26 mouse cellular contexts compared by ENCODE assay signal in genomic region chr8:103520141-103520866, GRCm38 (mm10).
DNase-seq lines count a peak whose midpoint lies in the region; ATAC-seq and TF ChIP-seq lines count a peak whose summit lies in the region.
"Had no signal": no experiment of that assay in that cellular context is flagged by ENCODE, and none has a peak within 500 bp of the region (broad histone marks: within the 10 kb centered on the region; RNA-seq: fewer than 3 reads in every experiment).

No protein-coding gene starts in this region.

- no peak overlapping the region for H3K4me2 ChIP-seq in embryonic facial prominence, embryonic 14.5 days (ENCODE audit: low read depth, low read length)
- H3K4me2 ChIP-seq in hindbrain, postnatal 0 days (ENCODE audit: low read depth, low read length) = no peak overlapping the region
- H3K4me2 ChIP-seq in hindbrain, embryonic 12.5 days (replicated peaks) = no peak overlapping the region
- no peak overlapping the region for H3K4me2 ChIP-seq in stomach, embryonic 16.5 days (ENCODE audit: low read depth, low read length)
- H3K4me2 ChIP-seq in stomach, postnatal 0 days (replicated peaks; ENCODE audit: low read depth) = no peak overlapping the region
- H3K4me2 ChIP-seq: heart, embryonic 13.5 days; hindbrain, embryonic 15.5 days; kidney, embryonic 15.5 days; limb, embryonic 13.5 days; liver, embryonic 11.5 days; neural tube, embryonic 12.5 days had no signal

- H3K9ac ChIP-seq in embryonic facial prominence, embryonic 14.5 days (ENCODE audit: low read depth, low read length) = no peak overlapping the region
- H3K9ac ChIP-seq in hindbrain, postnatal 0 days (replicated peaks; ENCODE audit: low read length) = no peak overlapping the region
- no peak overlapping the region for H3K9ac ChIP-seq in hindbrain, embryonic 12.5 days
- no peak overlapping the region for H3K9ac ChIP-seq in stomach, embryonic 16.5 days (ENCODE audit: low read length)
- H3K9ac ChIP-seq in stomach, postnatal 0 days (ENCODE audit: low read length) = no peak overlapping the region
- H3K9ac ChIP-seq: heart, embryonic 13.5 days; hindbrain, embryonic 15.5 days; kidney, embryonic 15.5 days; limb, embryonic 13.5 days; neural tube, embryonic 12.5 days had no signal

- H3K36me3 ChIP-seq in embryonic facial prominence, embryonic 14.5 days (ENCODE audit: control insufficient read depth, insufficient read depth, low read length) = no peaks in the 10 kb centered on the region
- no peaks in the 10 kb centered on the region for H3K36me3 ChIP-seq in embryonic facial prominence, embryonic 10.5 days (replicated peaks)
- H3K36me3 ChIP-seq in hindbrain, postnatal 0 days (ENCODE audit: insufficient read depth, low read length) = no peaks in the 10 kb centered on the region
- no peaks in the 10 kb centered on the region for H3K36me3 ChIP-seq in hindbrain, embryonic 12.5 days
- no peaks in the 10 kb centered on the region for H3K36me3 ChIP-seq in stomach, embryonic 16.5 days (ENCODE audit: control insufficient read depth, insufficient read depth, low read length)
- H3K36me3 ChIP-seq in stomach, postnatal 0 days (ENCODE audit: control insufficient read depth, insufficient read depth, low read length) = no peaks in the 10 kb centered on the region
- no peaks in the 10 kb centered on the region for H3K36me3 ChIP-seq in thymus, adult 2 months (ENCODE audit: control insufficient read depth, insufficient read depth, low read length)
- H3K36me3 ChIP-seq: heart, embryonic 13.5 days; hindbrain, embryonic 15.5 days; kidney, embryonic 15.5 days; limb, embryonic 13.5 days; neural tube, embryonic 12.5 days had no signal

- WGBS in embryonic facial prominence, embryonic 14.5 days = 65% methylated on average over 4 of the region's 4 CpGs
- 75% methylated on average over 4 of the region's 4 CpGs for WGBS in embryonic facial prominence, embryonic 10.5 days
- WGBS in hindbrain, postnatal 0 days = 60% methylated on average over 4 of the region's 4 CpGs
- WGBS in hindbrain, embryonic 12.5 days = 72% methylated on average over 4 of the region's 4 CpGs
- 45% methylated on average over 4 of the region's 4 CpGs for WGBS in stomach, embryonic 16.5 days
- 33% methylated on average over 4 of the region's 4 CpGs for WGBS in stomach, postnatal 0 days
- 79% methylated on average over 4 of the region's 4 CpGs for WGBS in thymus, adult 2 months

- DNase-seq in embryonic facial prominence, embryonic 14.5 days (ENCODE audit: low spot score) = no peak
- no peak for DNase-seq in embryonic facial prominence, embryonic 10.5 days (ENCODE audit: low spot score)
- DNase-seq in hindbrain, postnatal 0 days (ENCODE audit: low spot score) = peak; percentile 9
- no peak for DNase-seq in stomach, postnatal 0 days (ENCODE audit: low spot score)
- no peak for DNase-seq in thymus, adult 2 months
- DNase-seq: adrenal gland, adult 8-10 months; cerebellum, adult 8-10 months; gastrocnemius, adult 2 months; gastrocnemius, postnatal 36 days; heart, postnatal 10 days; kidney, adult 18-20 months; kidney, postnatal 25 days; midbrain, embryonic 14.5 days; right cerebral cortex, adult 18-20 months; spleen, adult 18-20 months; thymus, postnatal 4 days had no signal

- no peak for TF ChIP-seq CTCF in hindbrain, postnatal 0 days (IDR thresholded peaks at IDR 0.05; ENCODE audit: low read depth)
- TF ChIP-seq CTCF in stomach, postnatal 0 days (IDR thresholded peaks at IDR 0.05; ENCODE audit: low read depth) = no peak
- TF ChIP-seq CTCF in thymus, adult 2 months (IDR thresholded peaks at IDR 0.05; ENCODE audit: borderline replicate concordance, control insufficient read depth, extremely low read depth, insufficient read depth, low read length, poor library complexity) = no peak

- no peaks in the 10 kb centered on the region for H3K27me3 ChIP-seq in embryonic facial prominence, embryonic 14.5 days (replicated peaks; ENCODE audit: control insufficient read depth, insufficient read depth, low read length)
- no peaks in the 10 kb centered on the region for H3K27me3 ChIP-seq in embryonic facial prominence, embryonic 10.5 days (replicated peaks; ENCODE audit: low read depth, poor library complexity, severe bottlenecking)
- no peaks in the 10 kb centered on the region for H3K27me3 ChIP-seq in hindbrain, postnatal 0 days (ENCODE audit: insufficient read depth, low read length)
- no peaks in the 10 kb centered on the region for H3K27me3 ChIP-seq in hindbrain, embryonic 12.5 days
- no peaks in the 10 kb centered on the region for H3K27me3 ChIP-seq in stomach, embryonic 16.5 days (ENCODE audit: control insufficient read depth, insufficient read depth, low read length)
- H3K27me3 ChIP-seq in stomach, postnatal 0 days (ENCODE audit: control insufficient read depth, insufficient read depth, low read length) = no peaks in the 10 kb centered on the region
- H3K27me3 ChIP-seq in thymus, adult 2 months (ENCODE audit: control insufficient read depth, insufficient read depth, low read length) = no peaks in the 10 kb centered on the region
- H3K27me3 ChIP-seq: heart, embryonic 13.5 days; hindbrain, embryonic 15.5 days; kidney, embryonic 15.5 days; limb, embryonic 13.5 days; neural tube, embryonic 12.5 days had no signal

- no peak for TF ChIP-seq POLR2A in thymus, adult 2 months (IDR thresholded peaks at IDR 0.05; ENCODE audit: control insufficient read depth, extremely low read depth, insufficient read depth, low read length, poor library complexity)

- no peaks in the 10 kb centered on the region for H3K4me1 ChIP-seq in embryonic facial prominence, embryonic 14.5 days (ENCODE audit: control insufficient read depth, insufficient read depth, low read length)
- no peaks in the 10 kb centered on the region for H3K4me1 ChIP-seq in embryonic facial prominence, embryonic 10.5 days
- H3K4me1 ChIP-seq in hindbrain, postnatal 0 days (ENCODE audit: insufficient read depth, low read length) = no peaks in the 10 kb centered on the region
- H3K4me1 ChIP-seq in hindbrain, embryonic 12.5 days = no peaks in the 10 kb centered on the region
- H3K4me1 ChIP-seq in stomach, embryonic 16.5 days (ENCODE audit: control insufficient read depth, insufficient read depth, low read length) = peaks cover 3% of the 10 kb centered on the region; the same call in 1 of the 2 replicates
- 0 out of 2 replicates have a peak, but pooled peaks cover 2% of the 10 kb centered on the region for H3K4me1 ChIP-seq in stomach, postnatal 0 days (replicated peaks; ENCODE audit: control insufficient read depth, insufficient read depth)
- H3K4me1 ChIP-seq in thymus, adult 2 months (replicated peaks; ENCODE audit: control insufficient read depth, insufficient read depth, low read length) = no peaks in the 10 kb centered on the region
- H3K4me1 ChIP-seq: heart, embryonic 13.5 days; hindbrain, embryonic 15.5 days; limb, embryonic 13.5 days; neural tube, embryonic 12.5 days had no signal

- H3K27ac ChIP-seq in embryonic facial prominence, embryonic 14.5 days (replicated peaks; ENCODE audit: low read depth, low read length) = no peak overlapping the region
- H3K27ac ChIP-seq in embryonic facial prominence, embryonic 10.5 days (replicated peaks) = no peak overlapping the region
- H3K27ac ChIP-seq in hindbrain, postnatal 0 days = no peak overlapping the region
- H3K27ac ChIP-seq in hindbrain, embryonic 12.5 days = no peak overlapping the region
- peak overlapping the region; percentile 23; the same call in 1 of the 2 replicates for H3K27ac ChIP-seq in stomach, embryonic 16.5 days (ENCODE audit: low read length)
- H3K27ac ChIP-seq in stomach, postnatal 0 days (replicated peaks) = no peak overlapping the region
- H3K27ac ChIP-seq in thymus, adult 2 months (ENCODE audit: control insufficient read depth, insufficient read depth, low read length) = no peak overlapping the region
- H3K27ac ChIP-seq: gastrocnemius, adult 2 months; heart, embryonic 13.5 days; hindbrain, embryonic 15.5 days; kidney, embryonic 15.5 days; limb, embryonic 13.5 days; neural tube, embryonic 12.5 days had no signal

- no peak overlapping the region for H3K4me3 ChIP-seq in embryonic facial prominence, embryonic 14.5 days (ENCODE audit: low read depth, low read length)
- no peak overlapping the region for H3K4me3 ChIP-seq in embryonic facial prominence, embryonic 10.5 days
- no peak overlapping the region for H3K4me3 ChIP-seq in hindbrain, postnatal 0 days (ENCODE audit: low read length)
- no peak overlapping the region for H3K4me3 ChIP-seq in hindbrain, embryonic 12.5 days
- no peak overlapping the region for H3K4me3 ChIP-seq in stomach, embryonic 16.5 days (replicated peaks; ENCODE audit: low read length)
- H3K4me3 ChIP-seq in stomach, postnatal 0 days (ENCODE audit: low read depth, low read length) = no peak overlapping the region
- no peak overlapping the region for H3K4me3 ChIP-seq in thymus, adult 2 months (ENCODE audit: control insufficient read depth, insufficient read depth, low read length)
- H3K4me3 ChIP-seq: gastrocnemius, adult 2 months; heart, embryonic 13.5 days; hindbrain, embryonic 15.5 days; kidney, embryonic 15.5 days; limb, embryonic 13.5 days; neural tube, embryonic 12.5 days had no signal

- peak; percentile 53; the same call in 1 of the 2 replicates for ATAC-seq in embryonic facial prominence, embryonic 14.5 days (ENCODE audit: low read depth)
- no peak for ATAC-seq in hindbrain, postnatal 0 days
- no peak for ATAC-seq in hindbrain, embryonic 12.5 days (ENCODE audit: low FRiP score)
- ATAC-seq in stomach, embryonic 16.5 days (ENCODE audit: insufficient read depth, low FRiP score) = no peak
- ATAC-seq in stomach, postnatal 0 days (ENCODE audit: low FRiP score, low TSS enrichment) = no peak
- ATAC-seq: CD4-positive, CD25-positive, alpha-beta regulatory T cell, adult 4 months; lung, postnatal 0 days had no signal

- TF ChIP-seq EP300 in stomach, postnatal 0 days (optimal IDR thresholded peaks at IDR 0.05) = no peak

- no peaks in the 10 kb centered on the region for H3K9me3 ChIP-seq in embryonic facial prominence, embryonic 14.5 days (ENCODE audit: control insufficient read depth, low read length)
- no peaks in the 10 kb centered on the region for H3K9me3 ChIP-seq in embryonic facial prominence, embryonic 10.5 days
- H3K9me3 ChIP-seq in hindbrain, postnatal 0 days (ENCODE audit: low read length) = no peaks in the 10 kb centered on the region
- H3K9me3 ChIP-seq in hindbrain, embryonic 12.5 days (replicated peaks) = no peaks in the 10 kb centered on the region
- no peaks in the 10 kb centered on the region for H3K9me3 ChIP-seq in stomach, embryonic 16.5 days (replicated peaks; ENCODE audit: control insufficient read depth, low read length)
- H3K9me3 ChIP-seq in stomach, postnatal 0 days (ENCODE audit: control insufficient read depth, low read length) = no peaks in the 10 kb centered on the region
- H3K9me3 ChIP-seq: heart, embryonic 13.5 days; hindbrain, embryonic 15.5 days; kidney, embryonic 15.5 days; limb, embryonic 13.5 days; neural tube, embryonic 12.5 days had no signal
